Mouse (Mus musculus) kidney, adult 10 weeks (tissue): ENCODE data around the gene Itpk1. TPM values are rescaled to one million over a fixed set of nuclear protein-coding genes. Genes with fewer than 3 reads are reported as not detected.

Experiments
- polyA plus RNA-seq: library from polyadenylated mRNA; stranded (reverse); fragments of 350-450 nt; fragmentation: Illumina TruSeq; extraction: RNeasy Lipid Tissue Mini Kit (QIAGEN cat#74804); gene quantifications from one replicate; pipeline ENCODE4 v1.2.3, GENCODE M21; 2014; ENCODE audit warnings: low read depth, low replicate concordance

Gene Itpk1
- polyA plus RNA-seq: 0.32 TPM

DNA sequence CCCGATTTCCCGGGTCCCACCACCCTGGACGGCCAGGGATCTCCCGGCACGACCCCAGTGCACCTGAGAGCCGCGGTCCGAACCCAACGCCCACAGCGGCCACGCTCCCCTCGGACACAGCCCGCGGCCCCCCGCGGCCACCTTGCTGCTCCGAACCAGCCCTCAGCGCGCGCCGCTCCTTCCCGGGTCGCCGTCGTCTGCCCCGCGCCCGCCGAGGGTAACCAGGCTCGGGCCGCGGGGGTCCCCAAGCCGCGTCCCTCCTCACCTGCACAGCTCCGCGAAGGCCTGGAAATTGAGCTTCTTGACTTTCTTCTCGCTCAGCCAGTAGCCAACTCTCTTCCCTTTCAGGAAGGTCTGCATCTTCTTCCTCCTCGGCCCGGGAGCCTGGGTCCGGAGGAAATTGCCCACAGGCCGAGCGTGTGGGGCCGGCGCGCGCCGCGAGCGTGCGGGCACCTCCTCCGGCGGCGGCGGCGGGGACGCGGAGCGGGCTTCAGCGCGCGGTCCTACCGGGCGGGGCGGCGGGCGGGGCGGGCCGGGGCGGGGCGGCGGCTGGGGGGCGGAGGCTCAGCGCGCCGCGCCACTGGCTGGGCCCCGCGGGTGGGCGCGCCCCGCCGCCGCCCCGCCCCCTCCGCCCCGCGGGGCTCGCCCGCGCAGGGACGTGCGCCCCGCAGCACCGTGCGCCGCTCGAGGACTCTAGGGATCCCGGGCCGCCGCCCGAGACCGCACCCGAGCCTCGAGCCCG is at the start of gene Itpk1:
Gene Itpk1 (minus strand): TSS at position 474 of the 742 bp plus-strand sequence.

DNA sequence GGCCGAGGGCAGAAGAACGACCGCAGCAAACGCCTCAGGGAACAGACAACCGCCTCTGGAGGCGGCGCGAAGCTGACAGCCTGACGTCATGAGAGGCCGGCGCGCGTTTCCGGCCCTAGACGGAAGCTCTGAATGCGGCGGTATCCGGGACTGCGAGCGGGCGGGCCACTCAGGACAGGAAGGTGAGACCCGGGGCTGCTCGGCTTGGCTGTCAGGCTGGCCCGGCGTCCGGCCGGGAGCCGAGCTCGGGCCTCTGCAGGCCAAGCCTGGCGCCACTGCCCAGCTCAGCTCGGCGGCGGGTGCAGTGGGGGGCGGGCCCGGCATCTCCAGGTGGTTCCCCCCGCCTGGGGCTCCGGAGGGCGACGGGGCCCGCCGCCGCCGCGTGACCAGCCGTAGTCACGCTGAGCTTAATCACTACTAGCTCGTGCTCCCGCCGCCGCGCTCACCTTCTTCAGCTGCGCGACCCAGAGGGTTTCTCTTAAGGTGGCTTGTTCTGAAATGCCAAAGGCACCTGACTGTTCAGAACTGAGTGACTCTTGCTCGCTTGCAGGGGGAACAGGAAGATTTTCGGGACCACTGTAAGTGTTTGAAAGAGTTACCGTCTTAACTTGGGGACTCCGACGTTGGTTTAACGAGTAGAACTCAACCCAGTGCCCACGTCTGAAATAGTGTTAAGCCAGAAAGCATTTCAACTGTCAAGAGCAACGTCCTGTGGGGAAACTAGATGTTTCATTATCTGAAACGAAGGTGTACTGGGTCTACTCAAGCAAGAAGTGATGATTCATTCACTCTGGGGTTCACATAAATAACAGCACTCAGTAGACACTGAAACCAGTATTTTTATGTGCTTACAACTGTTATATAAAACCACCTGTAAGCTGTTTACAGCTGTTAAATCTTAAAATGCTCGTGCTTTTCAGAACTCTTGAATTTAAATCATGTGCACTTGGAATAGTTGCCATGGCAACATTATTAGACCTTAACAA is 39.2 kb upstream of the Itpk1 start, which contains the start of the genes Moap1 and Tmem251:
Gene Moap1 (minus strand): TSS at position 73 of the 986 bp plus-strand sequence.
Gene Tmem251 (plus strand): TSS at position 174 of the 986 bp plus-strand sequence.

GRCm38 (mm10) chr12:102554721-102555516 is 149.8 kb downstream of the Itpk1 start, which contains the start of gene Chga:
Chga (plus strand) TSS chr12:102554969.

Other genes starting within 250 kb of the Itpk1 start
- 36.0 TPM for gene Golga5, start 235.8 kb downstream of the Itpk1 start, polyA plus RNA-seq
- gene Chga, start 150.0 kb downstream of the Itpk1 start, polyA plus RNA-seq: not detected
- gene Moap1, start 38.7 kb upstream of the Itpk1 start, polyA plus RNA-seq: 5.8 TPM
- 15.3 TPM for gene Tmem251, start 38.8 kb upstream of the Itpk1 start, polyA plus RNA-seq
- not detected for gene Gm28051, start 52.8 kb upstream of the Itpk1 start, polyA plus RNA-seq
- gene Gon7, start 52.9 kb upstream of the Itpk1 start, polyA plus RNA-seq: 16.9 TPM
- 27.8 TPM for gene Ubr7, start 53.0 kb upstream of the Itpk1 start, polyA plus RNA-seq
- 13.5 TPM for gene Gm20604, start 53.7 kb upstream of the Itpk1 start, polyA plus RNA-seq
- 30.0 TPM for gene Btbd7, start 173.5 kb upstream of the Itpk1 start, polyA plus RNA-seq
- not detected for gene Cox8c, start 194.4 kb upstream of the Itpk1 start, polyA plus RNA-seq
- not detected for gene Unc79, start 243.9 kb upstream of the Itpk1 start, polyA plus RNA-seq